Mouse (Mus musculus): ENCODE measurements at regions not wholly inside any gene's neighbourhood (a gene's known extent, or its start where the extent isn't known, plus 50 kb on each side); places are given as distances from the start of the nearest gene placed in this dataset.
"Not testable (repeated sequence)": the region's sequence is repeated elsewhere in the genome, so short reads cannot be mapped to it uniquely, and the experiment has no call there.

- DNase-seq: no peak
- intact Hi-C loops (cut with DNase I): no loop called here
These were observed 87.5 kb upstream of the Ppp2r2d start for GRCm38 (mm10) chr7:138758386-138758785.

GRCm38 (mm10) chr7:138748442-138748841, 97.4 kb upstream of the Ppp2r2d start:
- DNase-seq: no peak
- intact Hi-C loops (cut with DNase I): no loop called here

- no peak for DNase-seq
- intact Hi-C loops (cut with DNase I): no loop called here
These were observed 99.3 kb upstream of the Ppp2r2d start for GRCm38 (mm10) chr7:138746616-138747015.

- DNase-seq: no peak
- intact Hi-C loops (cut with DNase I): no loop called here
These were observed 103.4 kb upstream of the Ppp2r2d start for GRCm38 (mm10) chr7:138742516-138742845.

- intact Hi-C loops (cut with DNase I): no loop called here
These were observed 103.9 kb upstream of the Ppp2r2d start for GRCm38 (mm10) chr7:138741816-138742515.

GRCm38 (mm10) chr7:138734254-138734653, 111.6 kb upstream of the Ppp2r2d start:
- DNase-seq: peak; percentile 48
- intact Hi-C loops (cut with DNase I): no loop called here

More at GRCm38 (mm10) chr7:138741816-138742515, 103.9 kb upstream of the Ppp2r2d start:
- peak; percentile 9 for DNase-seq

- no peak for DNase-seq
- intact Hi-C loops (cut with DNase I): no loop called here
These were observed 121.0 kb upstream of the Ppp2r2d start for GRCm38 (mm10) chr7:138724829-138725228.

- intact Hi-C loops (cut with DNase I): no loop called here
- DNase-seq: no peak
These were observed 126.3 kb upstream of the Ppp2r2d start for GRCm38 (mm10) chr7:138719608-138720007.

- no peak for DNase-seq
- intact Hi-C loops (cut with DNase I): no loop called here
These were observed 126.8 kb upstream of the Ppp2r2d start for GRCm38 (mm10) chr7:138719115-138719514.

GRCm38 (mm10) chr7:138714731-138715130, 131.1 kb upstream of the Ppp2r2d start:
- DNase-seq: peak; percentile 43
- intact Hi-C loops (cut with DNase I): no loop called here

- intact Hi-C loops (cut with DNase I): no loop called here
- DNase-seq: no peak
These were observed 137.5 kb upstream of the Ppp2r2d start for GRCm38 (mm10) chr7:138708373-138708772.

GRCm38 (mm10) chr7:138699599-138699998, 146.3 kb upstream of the Ppp2r2d start:
- intact Hi-C loops (cut with DNase I); DNase-seq: not testable (repeated sequence)

- DNase-seq: peak; percentile 48
- intact Hi-C loops (cut with DNase I): no loop called here
These were observed 163.7 kb upstream of the Ppp2r2d start for GRCm38 (mm10) chr7:138682161-138682560.

- intact Hi-C loops (cut with DNase I): no loop called here
- DNase-seq: no peak
These were observed 165.3 kb upstream of the Ppp2r2d start for GRCm38 (mm10) chr7:138680530-138680929.

GRCm38 (mm10) chr7:138679575-138679974, 166.3 kb upstream of the Ppp2r2d start:
- intact Hi-C loops (cut with DNase I): no loop called here
- no peak for DNase-seq

GRCm38 (mm10) chr7:138672959-138673358, 172.9 kb upstream of the Ppp2r2d start:
- no peak for DNase-seq
- intact Hi-C loops (cut with DNase I): no loop called here

GRCm38 (mm10) chr7:138668337-138668736, 177.5 kb upstream of the Ppp2r2d start:
- intact Hi-C loops (cut with DNase I): no loop called here
- DNase-seq: peak; percentile 37

GRCm38 (mm10) chr7:138660124-138660523, 185.8 kb upstream of the Ppp2r2d start:
- intact Hi-C loops (cut with DNase I): no loop called here
- DNase-seq: no peak

- intact Hi-C loops (cut with DNase I): no loop called here
- no peak for DNase-seq
These were observed 188.4 kb upstream of the Ppp2r2d start for GRCm38 (mm10) chr7:138657521-138657920.

GRCm38 (mm10) chr7:138657076-138657475, 188.8 kb upstream of the Ppp2r2d start:
- no peak for DNase-seq
- intact Hi-C loops (cut with DNase I): no loop called here

GRCm38 (mm10) chr7:138655940-138656339, 189.9 kb upstream of the Ppp2r2d start:
- intact Hi-C loops (cut with DNase I): no loop called here
- peak; percentile 44 for DNase-seq

GRCm38 (mm10) chr7:138650946-138651345, 194.9 kb upstream of the Ppp2r2d start:
- no peak for DNase-seq
- intact Hi-C loops (cut with DNase I): no loop called here

- DNase-seq: no peak
- intact Hi-C loops (cut with DNase I): no loop called here
These were observed 198.2 kb upstream of the Ppp2r2d start for GRCm38 (mm10) chr7:138647636-138648035.

All from left cerebral cortex, postnatal 4 days (tissue).